Mouse (Mus musculus): ENCODE measurements around the gene Alcam. TPM values are rescaled to one million over a fixed set of nuclear protein-coding genes. Genes with fewer than 3 reads are reported as not detected.

Alcam gene
- total and polyA plus RNA-seq, 2 experiments from 2014 or later: 40.3 to 154 TPM

- 80% methylated on average over 4 of the region's 4 CpGs for WGBS
- ATAC-seq (ENCODE audit: low FRiP score) (no peak), DNase-seq (ENCODE audit: low spot score) (no peak)
- H3K27me3 ChIP-seq (ENCODE audit: insufficient read depth, low read length): no peaks in the 10 kb centered on the region
- no peaks in the 10 kb centered on the region for H3K36me3 ChIP-seq (ENCODE audit: insufficient read depth, low read length)
- no peak for TF ChIP-seq CTCF (IDR thresholded peaks at IDR 0.05)
- H3K27ac ChIP-seq (ENCODE audit: low read depth, low read length): no peak overlapping the region
- no peaks in the 10 kb centered on the region for H3K9me3 ChIP-seq (ENCODE audit: low read length)
- H3K9ac ChIP-seq (replicated peaks; ENCODE audit: low read length, poor library complexity, severe bottlenecking): no peak overlapping the region
- no peak overlapping the region for H3K4me3 ChIP-seq (ENCODE audit: low read depth, low read length)
- H3K4me1 ChIP-seq (ENCODE audit: insufficient read depth, low read length): no peaks in the 10 kb centered on the region
- H3K4me2 ChIP-seq (ENCODE audit: low read depth, low read length, poor library complexity, severe bottlenecking): no peak overlapping the region
Observed at GRCm38 (mm10) chr16:52222896-52223295, 231.0 kb downstream of the Alcam start.

- no peaks in the 10 kb centered on the region for H3K27me3 ChIP-seq (ENCODE audit: insufficient read depth, low read length)
- peak; percentile 63 for TF ChIP-seq CTCF (IDR thresholded peaks at IDR 0.05)
- H3K4me3 ChIP-seq (ENCODE audit: low read depth, low read length): no peak overlapping the region
- no peak overlapping the region for H3K27ac ChIP-seq (ENCODE audit: low read depth, low read length)
- no peaks in the 10 kb centered on the region for H3K4me1 ChIP-seq (ENCODE audit: insufficient read depth, low read length)
- no peak overlapping the region for H3K9ac ChIP-seq (replicated peaks; ENCODE audit: low read length, poor library complexity, severe bottlenecking)
- 22% methylated on average over 2 of the region's 2 CpGs for WGBS
- DNase-seq (ENCODE audit: low spot score) (peak; percentile 20), ATAC-seq (ENCODE audit: low FRiP score) (no peak)
- no peaks in the 10 kb centered on the region for H3K36me3 ChIP-seq (ENCODE audit: insufficient read depth, low read length)
- no peaks in the 10 kb centered on the region for H3K9me3 ChIP-seq (ENCODE audit: low read length)
- H3K4me2 ChIP-seq (ENCODE audit: low read depth, low read length, poor library complexity, severe bottlenecking): no peak overlapping the region
Observed at GRCm38 (mm10) chr16:52219069-52219468, 234.8 kb downstream of the Alcam start.

DNA sequence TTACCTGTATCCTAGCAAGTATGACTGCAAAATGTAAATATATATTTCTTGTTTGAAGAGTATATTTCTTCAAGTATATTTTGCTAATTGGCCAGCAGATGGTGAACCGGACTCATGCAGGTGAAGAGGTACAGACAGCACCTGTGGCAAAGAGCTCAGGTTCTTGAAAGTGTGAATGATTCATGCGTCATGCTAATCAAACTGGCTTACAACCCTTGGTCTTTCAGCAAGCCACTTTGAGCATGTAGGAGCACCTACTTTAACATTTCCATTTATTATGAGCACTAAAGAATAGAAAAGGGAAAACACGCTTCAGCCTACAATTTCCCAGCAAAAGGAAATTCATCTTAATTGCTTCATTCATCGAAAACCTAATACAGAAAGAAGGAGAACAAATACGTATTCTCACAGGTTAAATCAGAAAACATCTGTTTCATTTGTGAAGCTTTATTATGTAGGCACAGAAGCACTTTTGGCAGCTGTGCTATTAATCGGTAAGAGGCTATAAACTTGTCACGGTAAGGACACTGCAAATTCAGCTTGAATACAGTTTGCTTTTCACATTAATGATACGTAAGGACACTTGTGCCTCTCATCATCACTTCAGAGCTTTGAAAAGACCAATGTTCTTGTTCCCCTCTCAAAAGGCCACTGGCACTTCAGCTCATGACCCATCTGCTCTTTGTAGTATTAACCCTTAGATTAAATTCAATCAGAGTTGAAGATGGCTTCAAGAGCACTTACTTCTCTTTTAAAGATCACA lies 242.8 kb downstream of the Alcam start:
- DNase-seq (ENCODE audit: low spot score): no peak

GRCm38 (mm10) chr16:52200107-52200506 lies 253.8 kb downstream of the Alcam start:
- Histone ChIP-seq H3K4me1 (ENCODE audit: insufficient read depth, low read length) (no peaks in the 10 kb centered on the region), H3K27me3 (ENCODE audit: insufficient read depth, low read length) (no peaks in the 10 kb centered on the region), H3K27ac (ENCODE audit: low read depth, low read length) (no peak overlapping the region), H3K4me2 (ENCODE audit: low read depth, low read length, poor library complexity, severe bottlenecking) (no peak overlapping the region), H3K36me3 (ENCODE audit: insufficient read depth, low read length) (peaks cover 4% of the 10 kb centered on the region; the same call in 1 of the 2 replicates), H3K9me3 (ENCODE audit: low read length) (no peaks in the 10 kb centered on the region), H3K9ac (replicated peaks; ENCODE audit: low read length, poor library complexity, severe bottlenecking) (no peak overlapping the region), H3K4me3 (ENCODE audit: low read depth, low read length) (no peak overlapping the region)
- DNase-seq (ENCODE audit: low spot score): no peak
- TF ChIP-seq CTCF (IDR thresholded peaks at IDR 0.05): no peak
- WGBS: 92% methylated on average over 7 of the region's 7 CpGs
- ATAC-seq (ENCODE audit: low FRiP score): no peak

More for the DNA sequence above, 242.8 kb downstream of the Alcam start:
- H3K36me3 ChIP-seq (ENCODE audit: insufficient read depth, low read length): no peaks in the 10 kb centered on the region
- no peaks in the 10 kb centered on the region for H3K4me1 ChIP-seq (ENCODE audit: insufficient read depth, low read length)
- H3K27ac ChIP-seq (ENCODE audit: low read depth, low read length): no peak overlapping the region
- no peak for TF ChIP-seq CTCF (IDR thresholded peaks at IDR 0.05)
- H3K9ac ChIP-seq (replicated peaks; ENCODE audit: low read length, poor library complexity, severe bottlenecking): no peak overlapping the region
- 79% methylated on average over 8 of the region's 8 CpGs for WGBS
- H3K9me3 ChIP-seq (ENCODE audit: low read length): no peaks in the 10 kb centered on the region
- no peak overlapping the region for H3K4me2 ChIP-seq (ENCODE audit: low read depth, low read length, poor library complexity, severe bottlenecking)
- ATAC-seq (ENCODE audit: low FRiP score): no peak
- H3K27me3 ChIP-seq (ENCODE audit: insufficient read depth, low read length): no peaks in the 10 kb centered on the region
- no peak overlapping the region for H3K4me3 ChIP-seq (ENCODE audit: low read depth, low read length)
